Mouse (Mus musculus) CD8-positive naive resting alpha-beta T cell, adult 57 days (primary cell): Measurements from ENCODE around the gene P4htm. TPM values are rescaled to one million over a fixed set of nuclear protein-coding genes. Genes with fewer than 3 reads are reported as not detected.

Experiments
- total RNA-seq: library from RNA; stranded (reverse); gene quantifications from one replicate; pipeline ENCODE4 v1.2.4, GENCODE M21; 2023

P4htm gene
- 9.7 TPM for total RNA-seq

DNA sequence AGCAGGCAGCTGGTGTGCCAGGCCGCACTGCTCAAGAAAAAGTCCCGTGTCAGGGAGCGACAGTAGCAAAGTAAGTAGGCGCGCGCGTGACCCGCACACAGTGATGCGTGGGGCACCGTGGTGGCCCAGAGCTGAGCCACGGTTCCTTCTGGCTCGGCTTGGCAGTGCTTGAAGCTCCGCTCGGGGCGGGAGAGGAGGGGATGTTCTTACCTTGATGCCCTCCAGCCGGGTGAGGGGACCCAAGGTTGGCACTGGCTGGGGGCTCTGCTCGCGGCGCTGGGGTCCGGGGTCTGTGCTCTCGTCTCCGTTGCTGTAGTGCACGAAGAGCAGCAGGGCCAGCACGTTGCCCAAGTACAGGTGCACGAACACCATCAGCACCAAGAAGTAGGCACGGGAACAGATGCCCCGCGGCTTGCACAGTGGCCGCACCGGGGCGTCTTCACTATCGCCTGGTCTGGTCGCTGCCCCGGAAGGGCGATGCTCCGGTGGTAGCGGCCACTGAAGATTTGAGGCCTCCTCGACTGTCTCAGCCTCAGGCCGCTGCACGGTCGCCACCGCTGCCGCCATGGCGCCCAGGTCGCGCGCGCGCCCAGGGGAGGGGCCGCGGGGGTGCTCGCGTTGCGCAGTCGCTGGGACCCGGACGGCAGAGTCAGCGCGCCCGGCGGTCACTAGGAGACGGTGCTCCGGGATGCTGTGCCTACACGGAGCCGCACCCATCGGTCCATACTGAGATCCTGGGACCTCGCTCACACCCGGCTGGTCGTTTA lies at the start of gene P4htm:
Gene P4htm (minus strand): TSS at position 670 of the 767 bp plus-strand sequence.

DNA sequence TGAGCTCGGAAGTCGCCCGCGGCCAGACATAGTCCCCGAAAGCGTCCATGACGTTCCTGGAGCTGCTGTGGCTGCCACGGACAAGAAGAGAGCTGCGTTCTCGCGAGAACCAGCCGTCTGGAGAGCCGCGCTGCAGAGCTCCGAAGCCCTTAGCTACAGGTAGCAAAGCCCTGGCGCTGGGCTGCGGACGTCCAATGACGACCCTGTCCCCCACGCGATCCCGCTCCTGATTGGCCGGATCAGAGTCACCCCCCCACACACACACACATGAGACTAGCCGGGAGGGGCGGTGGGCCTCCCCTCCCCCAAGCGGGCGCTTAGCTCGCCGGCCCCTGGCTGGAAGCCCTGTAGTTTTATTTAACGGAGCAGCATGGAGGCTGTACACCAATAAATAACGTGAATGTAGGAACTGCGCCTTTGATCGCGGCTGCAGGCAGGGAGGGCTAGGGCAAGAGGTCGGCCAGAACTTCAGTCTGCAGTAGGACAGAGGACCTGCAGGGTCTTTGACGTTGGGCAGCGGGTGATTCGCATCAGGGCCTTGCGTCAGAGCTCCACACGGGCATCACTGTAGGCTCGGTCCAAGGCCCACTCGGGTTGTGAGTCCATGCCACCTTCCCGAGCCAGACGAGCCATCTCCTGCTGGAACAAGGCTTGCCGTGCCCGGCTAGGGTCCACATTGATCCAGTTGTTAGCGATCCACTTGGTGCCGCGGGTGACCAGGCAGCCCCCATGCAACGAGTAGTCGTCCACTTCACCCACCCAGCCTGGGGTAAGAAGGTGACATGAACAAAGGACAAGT lies 18.7 kb downstream of the P4htm start, which contains the start of gene Wdr6:
Gene Wdr6 (minus strand): TSS at position 195 of the 799 bp plus-strand sequence.

DNA sequence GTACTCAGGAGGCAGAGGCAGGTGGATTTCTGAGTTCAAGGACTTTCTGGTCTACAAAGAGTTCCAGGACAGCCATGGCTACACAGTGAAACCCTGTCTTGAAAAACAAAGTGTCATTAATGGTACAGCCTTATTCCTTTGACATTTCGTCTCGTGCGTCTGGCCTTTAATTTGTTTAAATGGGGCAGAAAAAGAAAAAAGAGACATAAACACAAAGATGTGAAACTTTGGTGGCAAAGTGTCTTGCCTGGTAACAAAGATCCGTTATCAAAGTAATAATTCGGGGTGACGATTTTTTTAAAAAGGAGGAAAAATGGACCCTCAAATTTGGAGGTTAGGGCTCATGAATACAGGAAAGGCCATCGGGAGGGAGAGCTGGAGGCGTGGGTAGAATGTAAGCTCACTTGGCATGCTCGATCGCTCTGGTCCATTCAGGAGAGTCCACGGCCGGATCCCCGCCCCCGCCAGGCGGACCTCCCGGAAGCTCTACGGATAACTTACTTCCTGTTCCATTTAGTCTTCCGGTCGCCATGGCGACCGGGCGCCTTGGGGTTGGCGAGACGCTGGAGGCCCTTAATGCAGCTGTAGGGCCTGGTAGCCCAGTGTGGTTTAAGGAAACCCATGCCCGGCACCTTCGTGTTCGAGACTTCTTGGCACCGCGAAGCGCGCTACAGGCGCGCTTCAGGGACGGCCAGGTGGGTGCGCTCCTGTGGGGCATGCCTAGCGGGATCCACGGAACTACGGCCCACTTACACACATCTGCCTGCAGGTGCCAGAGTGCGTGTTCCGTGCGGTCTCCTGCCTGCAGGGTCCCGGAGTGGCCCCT lies 27.9 kb downstream of the P4htm start, which contains the start of gene Dalrd3:
Gene Dalrd3 (plus strand): TSS at position 506 of the 826 bp plus-strand sequence.

DNA sequence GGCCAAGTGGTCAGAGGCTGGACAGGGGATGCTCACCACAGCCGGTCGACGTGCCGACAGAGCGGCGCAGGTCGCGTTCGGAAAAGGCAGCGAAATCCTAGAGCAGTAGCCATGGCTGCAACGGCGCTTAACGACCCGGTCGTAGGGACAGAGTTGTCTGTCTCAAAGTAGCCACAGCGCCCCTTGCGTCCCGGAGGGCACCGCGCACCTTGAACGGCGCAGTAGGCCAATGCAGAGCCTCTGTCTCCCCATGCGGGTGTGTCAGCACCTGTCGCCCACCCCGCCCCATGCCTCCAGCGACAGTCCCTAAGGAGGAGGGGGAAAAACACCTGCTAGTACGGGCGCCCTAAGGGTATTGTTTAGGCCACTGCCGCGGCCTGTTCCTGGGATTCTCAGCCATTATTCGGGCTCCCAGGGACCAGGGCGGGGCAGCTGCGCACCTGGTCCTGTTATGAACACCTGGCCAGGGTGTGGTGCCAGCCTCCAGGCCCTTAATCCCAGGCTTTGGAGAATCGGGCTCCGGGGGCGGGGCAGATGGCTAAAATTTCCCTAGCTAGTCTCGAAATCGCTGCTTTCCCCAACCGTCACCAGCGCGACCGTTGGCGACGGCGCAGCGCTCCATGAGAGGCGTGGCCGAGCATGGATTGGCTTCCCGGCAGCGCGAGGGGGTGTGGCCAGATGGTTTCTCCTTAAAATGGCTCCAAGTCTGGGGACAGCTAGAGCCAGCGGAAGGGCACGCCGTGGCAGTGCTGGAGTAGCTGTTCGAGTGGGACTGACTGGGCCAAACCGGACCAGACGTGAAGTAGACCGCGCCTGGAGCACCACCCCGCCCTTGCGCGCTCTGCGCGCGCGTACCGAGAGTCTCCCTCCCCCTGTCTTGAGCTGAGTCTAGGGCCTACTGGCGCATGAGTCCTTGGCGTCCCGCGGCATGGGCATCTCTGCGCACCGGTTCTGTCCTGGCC lies 30.4 kb downstream of the P4htm start, which contains the start of gene Ndufaf3:
Gene Ndufaf3 (minus strand): TSS at position 620 of the 962 bp plus-strand sequence.

DNA sequence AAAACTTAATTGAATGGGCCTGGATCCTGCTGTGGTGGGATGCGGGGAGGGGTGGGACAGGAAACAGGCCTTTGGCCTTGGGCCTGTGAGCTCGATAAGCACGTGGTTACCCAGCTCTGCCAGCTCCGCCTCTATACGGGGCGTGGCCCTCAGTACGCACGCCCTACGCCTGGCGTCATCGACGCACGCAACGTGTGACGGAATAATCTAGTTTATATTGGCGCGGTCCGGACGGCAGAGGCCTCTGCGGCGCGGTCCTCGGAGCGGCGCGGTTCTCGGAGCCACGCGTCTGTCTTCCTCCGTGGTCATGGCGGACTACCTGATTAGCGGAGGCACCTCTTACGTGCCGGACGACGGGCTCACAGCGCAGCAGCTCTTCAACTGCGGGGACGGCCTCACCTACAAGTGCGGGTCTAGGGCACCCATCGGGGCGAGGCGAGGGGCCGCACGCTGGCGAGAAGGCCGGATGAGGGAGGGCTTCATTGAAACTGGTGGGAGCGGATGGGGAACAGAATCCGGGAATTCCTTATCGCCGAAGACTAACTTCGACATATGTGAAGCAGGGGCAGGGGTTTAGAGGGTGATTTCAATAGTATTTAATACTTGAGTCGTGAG lies 37.1 kb downstream of the P4htm start, which contains the start of gene Impdh2:
Gene Impdh2 (plus strand): TSS at position 60 of the 615 bp plus-strand sequence.

Other genes starting within 250 kb of the P4htm start
- 150 TPM for gene Usp4, start 249.8 kb downstream of the P4htm start, total RNA-seq
- 5.4 TPM for gene 1700102P08Rik, start 204.9 kb downstream of the P4htm start, total RNA-seq
- not detected for gene Ccdc36, start 169.2 kb downstream of the P4htm start, total RNA-seq
- gene BC048562, start 161.2 kb downstream of the P4htm start, total RNA-seq = not detected
- 35.5 TPM for gene Ccdc71, start 137.1 kb downstream of the P4htm start, total RNA-seq
- gene Klhdc8b, start 136.1 kb downstream of the P4htm start, total RNA-seq = 5.8 TPM
- gene Lamb2, start 117.9 kb downstream of the P4htm start, total RNA-seq = 0.15 TPM
- gene Usp19, start 107.1 kb downstream of the P4htm start, total RNA-seq = 285 TPM
- 183 TPM for gene Qars, start 90.0 kb downstream of the P4htm start, total RNA-seq
- 225 TPM for gene Qrich1, start 80.9 kb downstream of the P4htm start, total RNA-seq
- 196 TPM for gene Impdh2, start 37.4 kb downstream of the P4htm start, total RNA-seq
- 22.9 TPM for gene Ndufaf3, start 30.2 kb downstream of the P4htm start, total RNA-seq
- gene Dalrd3, start 27.8 kb downstream of the P4htm start, total RNA-seq = 55.2 TPM
- 29.0 TPM for gene Wdr6, start 18.9 kb downstream of the P4htm start, total RNA-seq
- gene Arih2, start 51.7 kb upstream of the P4htm start, total RNA-seq = 133 TPM
- gene Slc25a20, start 64.4 kb upstream of the P4htm start, total RNA-seq = 25.3 TPM
- gene Prkar2a, start 91.6 kb upstream of the P4htm start, total RNA-seq = 10.3 TPM
- 100 TPM for gene Ip6k2, start 186.1 kb upstream of the P4htm start, total RNA-seq
- 9.4 TPM for gene Nckipsd, start 210.7 kb upstream of the P4htm start, total RNA-seq
- not detected for gene Celsr3, start 228.7 kb upstream of the P4htm start, total RNA-seq